Mouse (Mus musculus) brain, embryonic 14.5 days (tissue): ENCODE results near the gene Tjp1. TPM values are rescaled to one million over a fixed set of nuclear protein-coding genes. Genes with fewer than 3 reads are reported as not detected.

ENCODE experiments used
- DNase-seq: peaks from one replicate; pipeline ENCODE4 v3.0.0-alpha.2; 2011; ENCODE audit warnings: low read depth
- CTCF ChIP-seq: fragments of 200-500 bp; IDR thresholded peaks from 2 replicates; pipeline ENCODE4 v1.5.1; 2012; ENCODE audit warnings: inconsistent platforms, mild to moderate bottlenecking, moderate library complexity, borderline replicate concordance; ENCODE audit not compliant: insufficient read depth, insufficient read length; ENCODE audit errors: extremely low read depth
- POLR2A ChIP-seq: fragments of 200-500 bp; IDR thresholded peaks from 2 replicates; pipeline ENCODE4 v1.6.1; 2012; ENCODE audit warnings: mild to moderate bottlenecking, inconsistent platforms, borderline replicate concordance; ENCODE audit not compliant: poor library complexity, insufficient read depth, insufficient read length, severe bottlenecking; ENCODE audit errors: extremely low read depth
- polyA plus RNA-seq: library from polyadenylated mRNA; depleted of rRNA; stranded (reverse); fragments of >200 nt; gene quantifications from 2 replicates; pipeline ENCODE4 v1.2.3, GENCODE M21; 2012

Tjp1 gene
- polyA plus RNA-seq, 1 experiment: 44.8 TPM

DNA sequence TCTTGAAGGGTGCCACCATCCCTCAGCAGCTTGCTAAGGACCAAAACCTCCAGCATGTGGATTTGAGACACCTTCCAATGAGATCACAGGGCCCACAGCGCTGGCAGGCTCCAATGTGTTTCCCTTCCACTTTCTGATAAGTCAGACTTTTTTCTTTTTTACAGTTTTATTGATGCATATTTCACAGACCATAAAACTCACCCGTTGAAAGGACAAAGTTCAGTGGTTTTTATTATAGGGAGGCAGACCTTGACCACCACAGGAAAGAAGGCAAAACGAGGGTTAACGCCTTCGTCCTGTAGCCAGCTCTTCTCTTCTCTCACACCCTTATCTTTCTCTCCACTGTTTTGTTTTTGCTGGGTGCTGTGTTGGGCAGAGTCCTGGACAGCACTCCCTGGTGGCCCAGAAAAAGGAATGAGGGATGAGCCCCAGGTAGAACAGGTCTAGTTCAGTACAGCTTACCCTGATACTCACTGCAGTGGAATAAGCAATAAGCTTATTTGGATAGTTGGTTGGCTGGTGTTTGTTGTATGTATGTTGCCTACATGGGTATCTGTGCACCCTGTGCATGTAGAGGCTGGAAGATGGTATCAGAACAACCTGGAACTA lies 43.3 kb downstream of the Tjp1 start:
- TF ChIP-seq POLR2A: no peak
- no peak for TF ChIP-seq CTCF
- DNase-seq: no peak

DNA sequence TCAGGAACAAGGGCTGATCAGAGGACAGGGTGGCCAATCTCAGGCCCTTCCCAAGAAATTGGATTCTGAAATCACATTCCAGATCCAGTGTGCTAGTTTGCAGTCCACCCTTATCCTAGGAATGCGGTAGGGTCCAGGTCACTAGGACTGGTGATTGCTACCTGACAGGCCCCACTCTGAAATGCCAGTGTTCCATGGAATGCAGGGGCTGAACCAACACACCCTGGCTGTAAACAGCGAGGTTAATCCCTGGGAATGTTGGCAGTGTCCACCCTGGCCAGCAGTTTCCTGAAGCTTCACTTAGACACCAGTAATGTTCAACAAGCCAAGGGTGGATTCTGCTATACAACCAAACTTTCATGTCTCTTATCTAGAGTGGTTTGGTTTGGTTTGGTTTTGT lies 45.4 kb downstream of the Tjp1 start:
- no peak for DNase-seq
- TF ChIP-seq POLR2A (no peak), CTCF (no peak)

- no peak for DNase-seq
- TF ChIP-seq CTCF (no peak), POLR2A (no peak)
Measured at GRCm38 (mm10) chr7:65472048-65472447, 55.5 kb downstream of the Tjp1 start.

DNA sequence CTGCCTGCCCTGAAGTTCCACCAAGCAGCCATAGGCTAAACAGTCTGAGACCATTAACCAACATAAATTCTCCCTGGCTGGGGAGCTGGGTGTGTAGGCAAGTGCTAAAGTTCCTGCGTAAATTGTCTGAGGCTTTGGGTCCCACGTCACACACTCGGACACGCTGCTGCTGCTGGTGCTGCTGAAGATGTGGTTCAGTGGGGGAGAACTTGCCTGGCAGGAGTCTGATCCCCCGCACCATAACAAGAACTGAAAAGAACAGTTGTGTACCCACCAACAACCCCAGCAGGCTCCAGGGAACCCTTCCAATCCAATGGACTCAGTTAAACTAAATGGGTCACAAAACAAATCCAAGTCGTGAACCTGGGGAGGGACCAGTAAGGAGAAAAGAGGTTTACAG lies 56.2 kb downstream of the Tjp1 start:
- no peak for DNase-seq
- no peak for TF ChIP-seq POLR2A
- TF ChIP-seq CTCF: no peak

DNA sequence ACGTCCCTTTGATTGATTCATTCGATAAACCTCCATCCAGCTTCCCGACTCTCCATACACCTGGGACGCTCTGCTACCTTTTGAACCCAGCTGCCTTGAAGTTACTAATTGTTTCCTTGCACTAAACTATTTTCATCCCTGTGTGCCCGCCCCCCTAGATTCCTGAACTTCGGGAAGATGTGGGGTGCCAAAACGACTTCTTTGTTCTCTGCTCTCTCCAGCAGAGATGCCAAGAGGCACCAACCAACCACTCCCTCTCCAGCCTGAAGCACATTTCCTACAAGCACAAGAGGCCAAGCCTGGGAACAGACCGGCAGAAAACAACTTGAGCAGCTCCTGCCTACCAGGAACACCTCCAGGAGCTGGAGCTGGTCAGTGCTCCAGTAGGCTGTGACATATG lies 57.4 kb downstream of the Tjp1 start:
- DNase-seq: no peak
- TF ChIP-seq CTCF (no peak), POLR2A (no peak)

DNA sequence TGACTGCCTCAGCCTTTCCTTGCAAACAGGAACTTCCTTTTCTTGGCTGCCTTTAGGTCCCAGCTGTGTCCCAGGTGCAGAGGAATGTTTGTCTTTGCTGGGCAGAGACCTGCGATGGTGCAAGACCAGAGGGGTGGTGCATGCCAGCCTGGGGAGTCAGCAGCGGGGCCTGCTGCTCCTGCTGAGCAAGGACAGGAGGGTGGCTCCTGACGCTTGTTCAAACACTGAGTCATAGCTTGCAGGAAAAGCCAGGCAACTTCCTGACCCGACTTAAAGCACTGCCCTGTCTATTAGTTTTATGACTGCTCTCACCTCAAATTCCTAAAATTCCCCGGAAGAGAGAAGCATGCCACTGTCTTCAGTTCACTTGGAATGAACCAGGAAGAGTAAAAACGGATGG lies 57.9 kb downstream of the Tjp1 start:
- TF ChIP-seq POLR2A (no peak), CTCF (no peak)
- no peak for DNase-seq

GRCm38 (mm10) chr7:65468191-65468590 lies 59.4 kb downstream of the Tjp1 start:
- no peak for TF ChIP-seq CTCF
- TF ChIP-seq POLR2A: no peak

GRCm38 (mm10) chr7:65467306-65468021 lies 60.1 kb downstream of the Tjp1 start:
- TF ChIP-seq POLR2A: no peak
- no peak for TF ChIP-seq CTCF
- DNase-seq: no peak

More at GRCm38 (mm10) chr7:65468191-65468590, 59.4 kb downstream of the Tjp1 start:
- DNase-seq: no peak

DNA sequence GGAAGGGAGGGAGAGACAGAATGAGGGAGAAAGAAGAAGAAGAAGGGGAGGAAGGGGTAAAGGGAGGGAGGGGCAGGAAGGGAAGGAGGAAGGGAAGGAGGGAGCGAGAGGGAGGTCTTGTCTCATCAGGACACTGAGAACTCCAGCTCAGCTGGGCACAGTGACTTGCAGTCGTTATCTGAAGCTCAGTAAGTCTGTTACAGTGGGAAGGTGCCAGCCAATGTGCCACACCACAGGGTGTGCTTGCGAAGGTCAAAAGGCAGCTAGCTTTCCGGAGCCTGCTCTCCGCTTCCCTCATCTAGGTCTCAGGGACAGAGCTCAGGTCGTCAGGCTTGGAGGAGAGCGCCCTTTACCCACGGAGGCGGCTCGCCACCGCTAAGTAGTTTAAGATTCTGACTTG lies 61.4 kb downstream of the Tjp1 start:
- TF ChIP-seq CTCF (no peak), POLR2A (no peak)
- no peak for DNase-seq

- DNase-seq: no peak
- no peak for TF ChIP-seq CTCF
- TF ChIP-seq POLR2A: no peak
Measured at GRCm38 (mm10) chr7:65464518-65465037, 63.0 kb downstream of the Tjp1 start.

- TF ChIP-seq CTCF: no peak
- no peak for TF ChIP-seq POLR2A
- no peak for DNase-seq
Measured at GRCm38 (mm10) chr7:65463438-65463837, 64.1 kb downstream of the Tjp1 start.

- TF ChIP-seq CTCF: no peak
- TF ChIP-seq POLR2A: no peak
- DNase-seq: no peak
Measured at GRCm38 (mm10) chr7:65461412-65461811, 66.2 kb downstream of the Tjp1 start.
